Mouse (Mus musculus) NIH3T3 (cell line): ENCODE measurements around the gene Apol6.

Experiments
- DNase-seq: peaks from one replicate; pipeline ENCODE4 v3.0.0-alpha.2; 2012; ENCODE audit warnings: low read depth

Apol6 gene

GRCm38 (mm10) chr15:77070745-77071268 is 26.3 kb downstream of the Apol6 start:
- DNase-seq = no peak

- DNase-seq = no peak
These were observed 27.0 kb downstream of the Apol6 start for GRCm38 (mm10) chr15:77071501-77071900.

- DNase-seq = no peak
These were observed 28.1 kb downstream of the Apol6 start for GRCm38 (mm10) chr15:77072556-77073163.

- peak; percentile 82 for DNase-seq
These were observed 32.0 kb downstream of the Apol6 start for GRCm38 (mm10) chr15:77076523-77076922.

GRCm38 (mm10) chr15:77077906-77078305 is 33.4 kb downstream of the Apol6 start:
- no peak for DNase-seq

GRCm38 (mm10) chr15:77078786-77079185 is 34.3 kb downstream of the Apol6 start:
- DNase-seq = no peak

GRCm38 (mm10) chr15:77079256-77079822 is 34.8 kb downstream of the Apol6 start:
- DNase-seq = no peak

- peak; percentile 79 for DNase-seq
These were observed 35.4 kb downstream of the Apol6 start for GRCm38 (mm10) chr15:77079890-77080361.

- DNase-seq = no peak
These were observed 36.2 kb downstream of the Apol6 start for GRCm38 (mm10) chr15:77080684-77081254.

GRCm38 (mm10) chr15:77081454-77081853 is 36.9 kb downstream of the Apol6 start:
- no peak for DNase-seq

- DNase-seq = no peak
These were observed 41.3 kb downstream of the Apol6 start for GRCm38 (mm10) chr15:77085818-77086217.

- no peak for DNase-seq
These were observed 42.0 kb downstream of the Apol6 start for GRCm38 (mm10) chr15:77086488-77086887.

GRCm38 (mm10) chr15:77089249-77089648 is 44.7 kb downstream of the Apol6 start:
- no peak for DNase-seq

GRCm38 (mm10) chr15:77090531-77090930 is 46.0 kb downstream of the Apol6 start:
- DNase-seq = no peak

- no peak for DNase-seq
These were observed 46.9 kb downstream of the Apol6 start for GRCm38 (mm10) chr15:77091394-77091793.

- no peak for DNase-seq
These were observed 49.9 kb downstream of the Apol6 start for GRCm38 (mm10) chr15:77094431-77094830.

GRCm38 (mm10) chr15:77095216-77095615 is 50.7 kb downstream of the Apol6 start:
- DNase-seq = peak; percentile 61

- DNase-seq = no peak
These were observed 52.8 kb downstream of the Apol6 start for GRCm38 (mm10) chr15:77097358-77097757.

GRCm38 (mm10) chr15:77099756-77100155 is 55.2 kb downstream of the Apol6 start:
- DNase-seq = no peak

GRCm38 (mm10) chr15:77102685-77103084 is 58.2 kb downstream of the Apol6 start:
- DNase-seq = no peak

- DNase-seq = no peak
These were observed 60.0 kb downstream of the Apol6 start for GRCm38 (mm10) chr15:77104349-77105158.

GRCm38 (mm10) chr15:77105273-77105672 is 60.7 kb downstream of the Apol6 start:
- no peak for DNase-seq
